Mouse (Mus musculus) MEL (cell line): ENCODE data around the gene Arsb. TPM values are rescaled to one million over a fixed set of nuclear protein-coding genes. Genes with fewer than 3 reads are reported as not detected.

ENCODE experiments used
- DNase-seq: peaks from one replicate; pipeline ENCODE4 v3.0.0; 2011; ENCODE audit warnings: low read depth, low spot score
- H3K27ac ChIP-seq: 2 replicates; pipeline ENCODE4 v1.5.1; 2012; ENCODE audit warnings: low read depth, mild to moderate bottlenecking, control low read depth, low read length, moderate library complexity; ENCODE audit not compliant: control insufficient read depth
- H3K27me3 ChIP-seq, 2 experiments: fragments of 150-350 bp in 1 of 2; sonication (generic) in 1 of 2; 2 replicates each; pipeline ENCODE4 v1.6.1; 2012; ENCODE audit warnings: low read length in 2 of 2, mild to moderate bottlenecking in 2 of 2, improper control_type of control experiment in 1 of 2, moderate library complexity in 1 of 2; ENCODE audit not compliant: insufficient read depth in 2 of 2, control insufficient read depth in 1 of 2
- H3K36me3 ChIP-seq, 2 experiments: 2 replicates each; pipeline ENCODE4 v1.6.1; 2012 to 2014; ENCODE audit warnings: low read length in 2 of 2, improper control_type of control experiment in 1 of 2, inconsistent platforms in 1 of 2, mild to moderate bottlenecking in 1 of 2; ENCODE audit not compliant: insufficient read depth in 2 of 2, control insufficient read depth in 1 of 2
- H3K4me1 ChIP-seq, 2 experiments: fragments of 150-350 bp in 1 of 2; sonication (generic) in 1 of 2; 2 replicates each; pipeline ENCODE4 v1.6.1; 2012; ENCODE audit warnings: low read length in 2 of 2, improper control_type of control experiment in 1 of 2, mild to moderate bottlenecking in 1 of 2; ENCODE audit not compliant: insufficient read depth in 2 of 2, control insufficient read depth in 1 of 2
- H3K4me3 ChIP-seq, 2 experiments: fragments of 150-350 bp in 1 of 2; sonication (generic) in 1 of 2; 2 replicates each; pipeline ENCODE4 v1.5.1; 2012; ENCODE audit warnings: low read depth in 2 of 2, low read length in 2 of 2, mild to moderate bottlenecking in 2 of 2, moderate library complexity in 2 of 2, control low read depth in 1 of 2, improper control_type of control experiment in 1 of 2; ENCODE audit not compliant: control insufficient read depth in 1 of 2, insufficient read depth in 1 of 2
- H3K79me2 ChIP-seq: 2 replicates; pipeline ENCODE4 v1.6.1; 2012; ENCODE audit warnings: mild to moderate bottlenecking, low read length, moderate library complexity; ENCODE audit not compliant: control insufficient read depth, poor library complexity, insufficient read depth
- H3K9ac ChIP-seq: 2 replicates; pipeline ENCODE4 v1.6.1; 2012; ENCODE audit warnings: low read depth, mild to moderate bottlenecking, control low read depth, low read length, moderate library complexity; ENCODE audit not compliant: control insufficient read depth, poor library complexity, severe bottlenecking
- H3K9me3 ChIP-seq: fragments of 150-350 bp; sonication (generic); replicated peaks from 2 replicates; pipeline ENCODE4 v1.6.1; 2012; ENCODE audit warnings: mild to moderate bottlenecking, low read length, improper control_type of control experiment, moderate library complexity; ENCODE audit not compliant: insufficient read depth
- BHLHE40 ChIP-seq: IDR thresholded peaks from 2 replicates; pipeline ENCODE4 v1.6.1; 2012; ENCODE audit warnings: low read depth, mild to moderate bottlenecking, inconsistent platforms, low read length, improper control_type of control experiment, borderline replicate concordance
- CHD1 ChIP-seq: IDR thresholded peaks from 2 replicates; pipeline ENCODE4 v1.6.1; 2012; ENCODE audit warnings: low read depth, mild to moderate bottlenecking, inconsistent platforms, low read length, improper control_type of control experiment
- CTCF ChIP-seq, 3 experiments: IDR thresholded peaks in 2 of 3; conservative IDR thresholded peaks in 1 of 3; 2 replicates each; pipeline ENCODE4 v1.5.1; 2011 to 2012; ENCODE audit warnings: low read length in 3 of 3, low read depth in 2 of 3, mild to moderate bottlenecking in 2 of 3, improper control_type of control experiment in 1 of 3, inconsistent platforms in 1 of 3, mixed read lengths in 1 of 3, moderate library complexity in 1 of 3; ENCODE audit not compliant: control insufficient read depth in 1 of 3, insufficient read depth in 1 of 3, poor library complexity in 1 of 3, severe bottlenecking in 1 of 3
- E2F4 ChIP-seq: IDR thresholded peaks from 2 replicates; pipeline ENCODE4 v1.6.1; 2011; ENCODE audit warnings: low read depth, low read length, improper control_type of control experiment, borderline replicate concordance
- GABPA ChIP-seq: IDR thresholded peaks from 2 replicates; pipeline ENCODE4 v1.6.1; 2012; ENCODE audit warnings: low read depth, mild to moderate bottlenecking, inconsistent platforms, low read length, improper control_type of control experiment, moderate library complexity
- MEF2A ChIP-seq: IDR thresholded peaks from 2 replicates; pipeline ENCODE4 v1.6.1; 2014; ENCODE audit warnings: low read depth, mild to moderate bottlenecking, inconsistent platforms, low read length, improper control_type of control experiment; ENCODE audit not compliant: poor library complexity, insufficient replicate concordance, severe bottlenecking; ENCODE audit errors: extremely low read depth
- NELFE ChIP-seq: IDR thresholded peaks from 2 replicates; pipeline ENCODE4 v1.6.1; 2011; ENCODE audit warnings: low read depth, low read length, improper control_type of control experiment
- NRF1 ChIP-seq: IDR thresholded peaks from 2 replicates; pipeline ENCODE4 v1.6.1; 2014; ENCODE audit warnings: low read depth, mild to moderate bottlenecking, inconsistent platforms, low read length, improper control_type of control experiment, moderate library complexity; ENCODE audit not compliant: poor library complexity, insufficient read depth, severe bottlenecking
- POLR2AphosphoS5 ChIP-seq: IDR thresholded peaks from 2 replicates; pipeline ENCODE4 v1.6.1; 2012; ENCODE audit warnings: low read depth, borderline replicate concordance, mild to moderate bottlenecking, inconsistent platforms, low read length, moderate library complexity, mixed read lengths
- RCOR1 ChIP-seq: IDR thresholded peaks from 2 replicates; pipeline ENCODE4 v1.6.1; 2012; ENCODE audit warnings: low read depth, mild to moderate bottlenecking, inconsistent platforms, low read length, improper control_type of control experiment
- SIN3A ChIP-seq: IDR thresholded peaks from 2 replicates; pipeline ENCODE4 v1.6.1; 2012; ENCODE audit warnings: low read length, improper control_type of control experiment, inconsistent platforms
- TBP ChIP-seq: IDR thresholded peaks from 2 replicates; pipeline ENCODE4 v1.8.0; 2011; ENCODE audit warnings: low read depth, low read length, improper control_type of control experiment
- UBTF ChIP-seq: IDR thresholded peaks from 2 replicates; pipeline ENCODE4 v1.6.1; 2012; ENCODE audit warnings: low read depth, mild to moderate bottlenecking, inconsistent platforms, low read length, improper control_type of control experiment, moderate library complexity, borderline replicate concordance; ENCODE audit not compliant: insufficient read depth
- USF1 ChIP-seq: IDR thresholded peaks from 2 replicates; pipeline ENCODE4 v1.6.1; 2014; ENCODE audit warnings: low read depth, mild to moderate bottlenecking, inconsistent platforms, low read length, improper control_type of control experiment, moderate library complexity
- ZC3H11A ChIP-seq: IDR thresholded peaks from 2 replicates; pipeline ENCODE4 v1.6.1; 2012; ENCODE audit warnings: low read depth, mild to moderate bottlenecking, inconsistent platforms, low read length, improper control_type of control experiment
- ZKSCAN1 ChIP-seq: IDR thresholded peaks from 2 replicates; pipeline ENCODE4 v1.6.1; 2012; ENCODE audit warnings: low read depth, mild to moderate bottlenecking, inconsistent platforms, low read length, improper control_type of control experiment, moderate library complexity
- ZMIZ1 ChIP-seq: IDR thresholded peaks from 2 replicates; pipeline ENCODE4 v1.6.1; 2012; ENCODE audit warnings: low read depth, mild to moderate bottlenecking, inconsistent platforms, low read length, improper control_type of control experiment, moderate library complexity
- ZNF384 ChIP-seq: IDR thresholded peaks from 2 replicates; pipeline ENCODE4 v1.6.1; 2012; ENCODE audit warnings: low read depth, mild to moderate bottlenecking, inconsistent platforms, low read length, improper control_type of control experiment
- polyA plus RNA-seq, 2 experiments: library from polyadenylated mRNA; stranded (reverse) in 1 of 2; unstranded in 1 of 2; fragments of >175 nt in 1 of 2; fragments of >200 nt in 1 of 2; gene quantifications; 2 replicates each; pipeline versions ENCODE4 v1.2.1 to v1.2.4; 2012; ENCODE audit warnings: low replicate concordance in 2 of 2, low read depth in 1 of 2; ENCODE audit not compliant: insufficient read length in 2 of 2, insufficient read depth in 1 of 2, missing spikeins in 1 of 2
- total RNA-seq: library from RNA; depleted of rRNA; stranded (reverse); fragments of 300-350 nt; gene quantifications from 2 replicates; pipeline ENCODE4 v1.2.3, GENCODE M21; 2012

Arsb gene
- total and polyA plus RNA-seq, 3 experiments: 0.04 to 0.07 TPM; not detected in 1

DNA sequence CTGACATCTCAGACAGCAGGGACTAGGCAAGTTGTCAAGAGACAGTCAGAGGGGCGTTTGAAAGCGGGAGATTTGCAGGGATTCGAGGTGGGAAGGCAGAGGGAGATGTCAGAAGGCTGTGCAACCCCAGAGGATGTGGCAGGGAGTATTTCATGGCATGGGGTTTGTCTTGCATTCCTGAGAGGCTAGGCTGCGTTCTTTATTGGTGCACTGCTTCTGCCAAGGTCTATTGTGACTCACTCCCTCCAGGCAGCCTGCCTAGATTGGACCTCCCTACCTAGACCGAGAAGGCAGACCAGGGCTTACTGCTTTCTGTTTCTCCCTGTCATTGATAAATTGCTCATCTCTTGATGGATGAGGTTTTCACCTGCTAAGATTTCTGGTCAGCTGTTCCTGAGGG lies 204.2 kb downstream of the Arsb start:
- no peaks in the 10 kb centered on the region for H3K27me3 ChIP-seq
- no peak for DNase-seq
- no peaks in the 10 kb centered on the region for H3K9me3 ChIP-seq
- no peak overlapping the region for H3K27ac ChIP-seq
- no peak overlapping the region for H3K4me3 ChIP-seq
- no peak overlapping the region for H3K9ac ChIP-seq
- H3K79me2 ChIP-seq: no peaks in the 10 kb centered on the region
- TF ChIP-seq NELFE (no peak), CHD1 (no peak), ZKSCAN1 (no peak), CTCF (IDR thresholded peaks at IDR 0.05 in 2 of 3, conservative IDR thresholded peaks at IDR 0.05 in 1 of 3; ENCODE audit: control insufficient read depth in 1 of 3, insufficient read depth in 1 of 3, low read depth in 2 of 3, low read length in 3 of 3, poor library complexity in 1 of 3, severe bottlenecking in 1 of 3) (no peak), ZC3H11A (no peak)
- H3K4me1 ChIP-seq: no peaks in the 10 kb centered on the region
- H3K36me3 ChIP-seq: no peaks in the 10 kb centered on the region

DNA sequence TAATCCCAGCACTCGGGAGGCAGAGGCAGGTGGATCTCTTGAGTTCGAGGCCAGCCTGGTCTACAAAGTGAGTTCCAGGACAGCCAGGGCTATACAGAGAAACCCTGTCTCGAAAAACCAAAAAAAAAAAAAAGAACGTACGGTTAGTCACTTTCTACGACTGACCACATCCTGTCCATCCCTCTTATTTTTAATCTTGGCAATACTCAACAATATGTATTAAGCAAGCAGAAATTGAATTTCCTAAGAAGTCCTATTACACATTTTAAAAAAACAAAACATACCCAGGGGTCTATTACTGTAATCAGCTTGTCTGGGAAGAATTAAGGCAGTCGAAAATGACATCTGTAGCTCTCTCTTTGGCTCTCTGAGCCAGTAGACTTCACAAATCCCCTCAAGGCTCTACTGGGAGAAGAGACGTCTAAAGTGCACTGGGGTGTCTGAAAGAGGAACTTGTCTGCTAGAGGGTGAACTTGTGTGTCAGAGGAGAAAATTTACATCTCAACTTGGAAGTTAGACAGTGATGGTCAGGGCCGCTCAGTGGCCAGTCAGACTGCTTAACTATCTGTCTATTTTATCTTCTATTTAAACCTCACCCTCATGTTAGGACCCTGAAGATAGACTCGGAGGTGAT lies 205.6 kb downstream of the Arsb start:
- Histone ChIP-seq H3K4me1 (no peaks in the 10 kb centered on the region), H3K9ac (no peak overlapping the region), H3K9me3 (no peaks in the 10 kb centered on the region), H3K27me3 (no peaks in the 10 kb centered on the region), H3K79me2 (no peaks in the 10 kb centered on the region), H3K36me3 (no peaks in the 10 kb centered on the region), H3K27ac (no peak overlapping the region), H3K4me3 (no peak overlapping the region)
- no peak for DNase-seq
- TF ChIP-seq ZNF384 (no peak), SIN3A (no peak), POLR2AphosphoS5 (no peak), NELFE (no peak), UBTF (no peak), E2F4 (no peak), NRF1 (no peak), USF1 (no peak), BHLHE40 (no peak), MEF2A (no peak), ZMIZ1 (no peak), RCOR1 (no peak), GABPA (no peak), TBP (no peak)
